Mouse (Mus musculus) forebrain, embryonic 12.5 days (tissue): ENCODE measurements around the gene Tmem120a. TPM values are rescaled to one million over a fixed set of nuclear protein-coding genes. Genes with fewer than 3 reads are reported as not detected.

Experiments
- ATAC-seq: fragments of 200-750 bp; cut with Nextera tagmentation; 2 replicates; pipeline ENCODE4 v1.8.0; 2017; ENCODE audit warnings: moderate TSS enrichment; ENCODE audit not compliant: low FRiP score
- H3K27ac ChIP-seq: fragments of 300-500 bp; sonication (generic); 2 replicates; pipeline ENCODE4 v1.5.1; 2016; ENCODE audit warnings: mild to moderate bottlenecking
- H3K27me3 ChIP-seq: fragments of 300-500 bp; sonication (generic); 2 replicates; pipeline ENCODE4 v1.6.1; 2016; ENCODE audit warnings: mild to moderate bottlenecking
- H3K36me3 ChIP-seq: fragments of 300-500 bp; sonication (generic); replicated peaks from 2 replicates; pipeline ENCODE4 v1.6.1; 2016; ENCODE audit warnings: mild to moderate bottlenecking
- H3K4me1 ChIP-seq: fragments of 300-500 bp; sonication (generic); 2 replicates; pipeline ENCODE4 v1.6.1; 2016
- H3K4me2 ChIP-seq: fragments of 300-500 bp; sonication (generic); 2 replicates; pipeline ENCODE4 v1.6.1; 2016; ENCODE audit warnings: mild to moderate bottlenecking, moderate library complexity
- H3K4me3 ChIP-seq: fragments of 300-500 bp; sonication (generic); replicated peaks from 2 replicates; pipeline ENCODE4 v1.5.1; 2016; ENCODE audit warnings: mild to moderate bottlenecking
- H3K9ac ChIP-seq: fragments of 300-500 bp; sonication (generic); 2 replicates; pipeline ENCODE4 v1.6.1; 2016; ENCODE audit warnings: mild to moderate bottlenecking
- H3K9me3 ChIP-seq: fragments of 300-500 bp; sonication (generic); 2 replicates; pipeline ENCODE4 v1.6.1; 2016
- WGBS: fragments of 180-500 bp; shearing (Covaris S2); methylation state at CpG from one replicate; pipeline ENCODE4 v1.1.7; 2016; 5-methylcytosine and 5-hydroxymethylcytosine counted together
- microRNA-seq: library from miRNA; unstranded; fragments of <30 nt; microRNA quantifications from one replicate; pipeline ENCODE4, GENCODE M21; 2017
- polyA plus RNA-seq: library from polyadenylated mRNA; unstranded; fragments of >200 nt; fragmentation: Nextera tagmentation; extraction: Ambion mirVana; gene quantifications from 2 replicates; pipeline ENCODE4 v1.2.1, GENCODE M21; 2016

The Tmem120a gene
- polyA plus RNA-seq, 1 experiment from 2014 or later: 54.2 TPM

- H3K4me2 ChIP-seq: no peak overlapping the region
- no peak overlapping the region for H3K27ac ChIP-seq
- H3K9ac ChIP-seq: no peak overlapping the region
- WGBS: 91% methylated on average over 6 of the region's 6 CpGs
- peaks cover 48% of the 10 kb centered on the region for H3K36me3 ChIP-seq
- no peaks in the 10 kb centered on the region for H3K9me3 ChIP-seq
- H3K4me1 ChIP-seq: no peaks in the 10 kb centered on the region
- H3K4me3 ChIP-seq: no peak overlapping the region
- ATAC-seq: no peak
- H3K27me3 ChIP-seq: no peaks in the 10 kb centered on the region
Observed at GRCm38 (mm10) chr5:135702190-135702589, 42.1 kb downstream of the Tmem120a start.

- Histone ChIP-seq H3K27me3 (no peaks in the 10 kb centered on the region), H3K9ac (no peak overlapping the region), H3K9me3 (no peaks in the 10 kb centered on the region), H3K4me3 (no peak overlapping the region), H3K36me3 (peaks cover 42% of the 10 kb centered on the region), H3K27ac (no peak overlapping the region), H3K4me2 (no peak overlapping the region), H3K4me1 (no peaks in the 10 kb centered on the region)
- ATAC-seq: no peak
- WGBS: 97% methylated on average over 4 of the region's 4 CpGs
Observed at GRCm38 (mm10) chr5:135701601-135702000, 42.6 kb downstream of the Tmem120a start.

GRCm38 (mm10) chr5:135697711-135698111, 46.5 kb downstream of the Tmem120a start:
- H3K4me2 ChIP-seq: no peak overlapping the region
- H3K9ac ChIP-seq: no peak overlapping the region
- H3K27me3 ChIP-seq: no peaks in the 10 kb centered on the region
- no peaks in the 10 kb centered on the region for H3K9me3 ChIP-seq
- no peaks in the 10 kb centered on the region; the same call in 1 of the 2 replicates for H3K4me1 ChIP-seq
- 93% methylated on average over 5 of the region's 5 CpGs for WGBS
- no peak overlapping the region for H3K27ac ChIP-seq
- ATAC-seq: no peak
- H3K36me3 ChIP-seq: peaks cover 34% of the 10 kb centered on the region
- H3K4me3 ChIP-seq: no peak overlapping the region

- Histone ChIP-seq H3K27ac (no peak overlapping the region), H3K4me3 (no peak overlapping the region), H3K4me2 (no peak overlapping the region), H3K4me1 (peaks cover 12% of the 10 kb centered on the region), H3K9ac (no peak overlapping the region), H3K27me3 (no peaks in the 10 kb centered on the region), H3K36me3 (peaks cover 17% of the 10 kb centered on the region; the same call in 1 of the 2 replicates), H3K9me3 (no peaks in the 10 kb centered on the region)
- WGBS: 73% methylated on average over 7 of the region's 7 CpGs
- ATAC-seq: no peak
Observed at GRCm38 (mm10) chr5:135695277-135695721, 48.9 kb downstream of the Tmem120a start.

DNA sequence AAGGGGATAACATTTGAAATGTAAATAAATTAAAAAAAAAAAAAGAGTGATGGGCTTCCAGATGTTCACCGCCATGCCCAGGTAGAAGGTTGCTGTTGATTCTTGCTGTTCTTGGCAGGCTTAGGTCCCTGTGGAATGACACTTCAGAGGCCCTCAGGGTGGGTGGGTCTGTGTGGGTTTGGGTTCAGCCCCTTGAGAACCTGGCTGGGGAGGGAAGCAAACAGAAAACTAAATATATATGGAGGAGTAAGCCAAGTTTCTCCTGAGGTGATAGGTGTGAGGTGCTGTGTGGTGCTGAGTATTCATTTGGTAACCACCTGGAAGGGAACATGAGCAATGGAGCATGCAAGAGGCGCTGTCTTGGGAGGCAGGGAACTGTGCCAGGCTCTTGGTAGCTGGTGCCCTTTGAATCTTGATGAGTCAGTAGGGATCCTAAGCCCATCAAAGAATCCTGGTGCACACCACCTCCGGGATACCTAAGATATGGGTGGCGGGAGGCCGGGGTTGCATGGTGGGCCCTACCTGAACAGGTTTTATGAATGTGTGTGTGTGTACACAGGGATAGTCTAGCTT, 50.9 kb downstream of the Tmem120a start:
- Histone ChIP-seq H3K27me3 (no peaks in the 10 kb centered on the region), H3K36me3 (peaks cover 4% of the 10 kb centered on the region; the same call in 1 of the 2 replicates), H3K4me2 (no peak overlapping the region), H3K9me3 (no peaks in the 10 kb centered on the region), H3K4me3 (no peak overlapping the region), H3K9ac (no peak overlapping the region), H3K27ac (no peak overlapping the region), H3K4me1 (peaks cover 23% of the 10 kb centered on the region)
- no peak for ATAC-seq
- WGBS: 95% methylated on average over 5 of the region's 5 CpGs

GRCm38 (mm10) chr5:135691266-135691665, 53.0 kb downstream of the Tmem120a start:
- no peak for ATAC-seq
- Histone ChIP-seq H3K9me3 (no peaks in the 10 kb centered on the region), H3K9ac (no peak overlapping the region), H3K4me2 (no peak overlapping the region), H3K4me3 (no peak overlapping the region), H3K27ac (no peak overlapping the region), H3K27me3 (no peaks in the 10 kb centered on the region), H3K4me1 (peaks cover 29% of the 10 kb centered on the region), H3K36me3 (no peaks in the 10 kb centered on the region)
- WGBS: 77% methylated on average over 4 of the region's 4 CpGs

DNA sequence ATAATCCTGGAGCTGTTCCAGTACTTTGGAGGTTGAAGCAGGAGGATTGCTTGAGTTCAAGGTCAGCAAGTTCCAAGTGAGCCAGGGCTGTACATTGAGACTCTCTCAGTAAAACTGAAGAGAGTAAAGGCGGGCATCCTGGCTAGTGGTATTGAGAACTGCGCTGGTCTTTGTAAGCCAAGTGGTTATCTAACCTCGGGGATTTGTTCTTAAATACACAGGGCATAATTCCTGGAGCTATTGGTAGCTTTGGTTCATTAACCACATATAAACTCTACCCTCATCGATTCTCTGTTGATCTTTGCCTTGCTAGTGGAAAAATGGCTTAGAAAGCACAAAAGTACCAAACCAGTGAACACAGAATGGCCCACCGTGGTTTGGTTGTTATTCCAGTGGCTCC, 53.8 kb downstream of the Tmem120a start:
- 87% methylated on average over 5 of the region's 5 CpGs for WGBS
- Histone ChIP-seq H3K36me3 (no peaks in the 10 kb centered on the region), H3K27ac (no peak overlapping the region), H3K4me2 (peak overlapping the region; percentile 94), H3K4me3 (peak overlapping the region; percentile 69), H3K9ac (peak overlapping the region; percentile 74), H3K9me3 (no peaks in the 10 kb centered on the region), H3K27me3 (no peaks in the 10 kb centered on the region), H3K4me1 (peaks cover 29% of the 10 kb centered on the region)
- ATAC-seq: no peak

Small RNAs within 50 kb of the gene (microRNA-seq; reads per million reads assigned to microRNA genes)
- not detected for gene Mir7034

Other genes starting within 250 kb of the Tmem120a start
- gene Hip1, start 199.3 kb downstream of the Tmem120a start, polyA plus RNA-seq: 58.7 and 64.2 TPM in 2 replicates
- gene Ccl26, start 180.9 kb downstream of the Tmem120a start, polyA plus RNA-seq: not detected in 2 replicates
- gene Ccl24, start 171.4 kb downstream of the Tmem120a start, polyA plus RNA-seq: 0.74 and 2.1 TPM in 2 replicates
- gene Rhbdd2, start 111.8 kb downstream of the Tmem120a start, polyA plus RNA-seq: 59.3 and 61.4 TPM in 2 replicates
- 127 and 135 TPM in 2 replicates for gene Por, start 74.4 kb downstream of the Tmem120a start, polyA plus RNA-seq
- gene Styxl1, start 33.9 kb upstream of the Tmem120a start, polyA plus RNA-seq: 0.29 TPM in 1 of 2 replicates, not detected in the other
- 520 and 524 TPM in 2 replicates for gene Mdh2, start 34.0 kb upstream of the Tmem120a start, polyA plus RNA-seq
- 30.3 and 37.6 TPM in 2 replicates for gene Srrm3, start 62.4 kb upstream of the Tmem120a start, polyA plus RNA-seq
- 7.8 and 10.7 TPM in 2 replicates for gene Hspb1, start 143.5 kb upstream of the Tmem120a start, polyA plus RNA-seq
- 410 and 460 TPM in 2 replicates for gene Ywhag, start 190.2 kb upstream of the Tmem120a start, polyA plus RNA-seq
- gene Ssc4d, start 230.1 kb upstream of the Tmem120a start, polyA plus RNA-seq: 1.1 and 1.7 TPM in 2 replicates
- 0.28 TPM in 1 of 2 replicates, not detected in the other for gene Zp3, start 235.7 kb upstream of the Tmem120a start, polyA plus RNA-seq